Mouse (Mus musculus) lung, embryonic 14.5 days (tissue): Measurements from ENCODE around the gene Socs4. TPM values are rescaled to one million over a fixed set of nuclear protein-coding genes. Genes with fewer than 3 reads are reported as not detected.
A peak's percentile ranks its signal among the peaks of the same experiment; 100 is the strongest.

Source experiments
- ATAC-seq: fragments of 200-750 bp; cut with Nextera tagmentation; 2 replicates; pipeline ENCODE4 v1.8.0; 2017; ENCODE audit warnings: mild to moderate bottlenecking, moderate TSS enrichment, moderate library complexity; ENCODE audit not compliant: insufficient read depth
- DNase-seq: peaks from one replicate; pipeline ENCODE4 v3.0.0-alpha.2; 2015
- H3K27ac ChIP-seq: fragments of 300-500 bp; sonication (generic); 2 replicates; pipeline ENCODE4 v1.5.1; 2014; ENCODE audit warnings: low read depth, mild to moderate bottlenecking, moderate library complexity
- H3K27me3 ChIP-seq: fragments of 300-500 bp; sonication (generic); 2 replicates; pipeline ENCODE4 v1.6.1; 2014; ENCODE audit warnings: low read length, control low read depth; ENCODE audit not compliant: insufficient read depth
- H3K36me3 ChIP-seq: fragments of 300-500 bp; sonication (generic); 2 replicates; pipeline ENCODE4 v1.6.1; 2014; ENCODE audit warnings: control low read depth; ENCODE audit not compliant: insufficient read depth
- H3K4me1 ChIP-seq: fragments of 300-500 bp; sonication (generic); 2 replicates; pipeline ENCODE4 v1.6.1; 2014; ENCODE audit warnings: antibody characterized with exemption, control low read depth; ENCODE audit not compliant: insufficient read depth
- H3K4me2 ChIP-seq: fragments of 300-500 bp; sonication (generic); 2 replicates; pipeline ENCODE4 v1.6.1; 2014; ENCODE audit warnings: mild to moderate bottlenecking
- H3K4me3 ChIP-seq: fragments of 300-500 bp; sonication (generic); 2 replicates; pipeline ENCODE4 v1.5.1; 2014; ENCODE audit warnings: low read depth, low read length
- H3K9ac ChIP-seq: fragments of 300-500 bp; sonication (generic); 2 replicates; pipeline ENCODE4 v1.6.1; 2014
- H3K9me3 ChIP-seq: fragments of 300-500 bp; sonication (generic); 2 replicates; pipeline ENCODE4 v1.6.1; 2016; ENCODE audit warnings: low read depth, low read length, control low read depth
- CTCF ChIP-seq: IDR thresholded peaks from 2 replicates; pipeline ENCODE4 v1.5.1; 2016; ENCODE audit warnings: antibody characterized with exemption, low read depth
- WGBS: fragments of 180-500 bp; shearing (Covaris S2); extraction: QIAGEN DNeasy Blood & Tissue Kit; methylation state at CpG from one replicate; pipeline ENCODE4 v1.1.7; 2014; 5-methylcytosine and 5-hydroxymethylcytosine counted together
- polyA plus RNA-seq: library from polyadenylated mRNA; unstranded; fragments of >200 nt; fragmentation: Nextera tagmentation; extraction: Ambion mirVana; gene quantifications from 2 replicates; pipeline ENCODE4 v1.2.1, GENCODE M21; 2014

Socs4 gene
- polyA plus RNA-seq, 1 experiment from 2014 or later: 4.3 TPM

GRCm38 (mm10) chr14:47240600-47240999 is 36.1 kb upstream of the Socs4 start:
- Histone ChIP-seq H3K4me3 (no peak overlapping the region), H3K4me2 (no peak overlapping the region), H3K27me3 (no peaks in the 10 kb centered on the region), H3K27ac (no peak overlapping the region), H3K4me1 (no peaks in the 10 kb centered on the region), H3K36me3 (peaks cover 43% of the 10 kb centered on the region), H3K9ac (no peak overlapping the region), H3K9me3 (no peaks in the 10 kb centered on the region)
- ATAC-seq (no peak), DNase-seq (no peak)
- no peak for TF ChIP-seq CTCF
- WGBS: 88% methylated on average over 1 of the region's 1 CpGs

GRCm38 (mm10) chr14:47241046-47241445 is 35.7 kb upstream of the Socs4 start:
- H3K27ac ChIP-seq: no peak overlapping the region
- no peak for DNase-seq
- no peak overlapping the region for H3K9ac ChIP-seq
- peaks cover 46% of the 10 kb centered on the region for H3K36me3 ChIP-seq
- H3K27me3 ChIP-seq: no peaks in the 10 kb centered on the region
- no peaks in the 10 kb centered on the region for H3K9me3 ChIP-seq
- no peak overlapping the region for H3K4me3 ChIP-seq
- no peak overlapping the region for H3K4me2 ChIP-seq
- no peak for ATAC-seq
- WGBS: 84% methylated on average over 6 of the region's 6 CpGs
- no peak for TF ChIP-seq CTCF
- no peaks in the 10 kb centered on the region for H3K4me1 ChIP-seq

GRCm38 (mm10) chr14:47242753-47243152 is 34.0 kb upstream of the Socs4 start:
- TF ChIP-seq CTCF: no peak
- Histone ChIP-seq H3K4me1 (no peaks in the 10 kb centered on the region), H3K9me3 (no peaks in the 10 kb centered on the region), H3K4me2 (no peak overlapping the region), H3K36me3 (peaks cover 63% of the 10 kb centered on the region), H3K9ac (no peak overlapping the region), H3K27ac (no peak overlapping the region), H3K27me3 (no peaks in the 10 kb centered on the region), H3K4me3 (no peak overlapping the region)
- 17% methylated on average over 4 of the region's 4 CpGs for WGBS
- ATAC-seq (peak; percentile 65), DNase-seq (peak; percentile 72)

GRCm38 (mm10) chr14:47249839-47250238 is 26.9 kb upstream of the Socs4 start:
- Histone ChIP-seq H3K36me3 (peaks cover 70% of the 10 kb centered on the region), H3K4me1 (no peaks in the 10 kb centered on the region), H3K27ac (no peak overlapping the region), H3K4me3 (no peak overlapping the region), H3K9ac (no peak overlapping the region), H3K4me2 (no peak overlapping the region), H3K27me3 (no peaks in the 10 kb centered on the region), H3K9me3 (no peaks in the 10 kb centered on the region)
- no peak for TF ChIP-seq CTCF
- WGBS: 82% methylated on average over 6 of the region's 6 CpGs
- no peak for DNase-seq
- no peak for ATAC-seq

- no peak for TF ChIP-seq CTCF
- no peaks in the 10 kb centered on the region for H3K9me3 ChIP-seq
- WGBS: 91% methylated on average over 3 of the region's 3 CpGs
- peaks cover 80% of the 10 kb centered on the region for H3K36me3 ChIP-seq
- DNase-seq: no peak
- no peaks in the 10 kb centered on the region for H3K27me3 ChIP-seq
- H3K27ac ChIP-seq: no peak overlapping the region
- no peak for ATAC-seq
- no peaks in the 10 kb centered on the region for H3K4me1 ChIP-seq
- H3K4me2 ChIP-seq: no peak overlapping the region
- H3K4me3 ChIP-seq: no peak overlapping the region
- H3K9ac ChIP-seq: no peak overlapping the region
These were observed 11.9 kb upstream of the Socs4 start for GRCm38 (mm10) chr14:47264866-47265265.

GRCm38 (mm10) chr14:47265829-47266228 is 10.9 kb upstream of the Socs4 start:
- Histone ChIP-seq H3K9me3 (no peaks in the 10 kb centered on the region), H3K9ac (no peak overlapping the region), H3K4me3 (no peak overlapping the region), H3K27ac (no peak overlapping the region), H3K36me3 (peaks cover 80% of the 10 kb centered on the region), H3K4me2 (no peak overlapping the region), H3K4me1 (no peaks in the 10 kb centered on the region), H3K27me3 (no peaks in the 10 kb centered on the region)
- TF ChIP-seq CTCF: no peak
- no peak for ATAC-seq
- DNase-seq: no peak
- WGBS: 91% methylated on average over 8 of the region's 8 CpGs

GRCm38 (mm10) chr14:47269056-47269455 is 7.7 kb upstream of the Socs4 start:
- DNase-seq: no peak
- no peak overlapping the region for H3K9ac ChIP-seq
- H3K27me3 ChIP-seq: no peaks in the 10 kb centered on the region
- H3K9me3 ChIP-seq: no peaks in the 10 kb centered on the region
- no peak for TF ChIP-seq CTCF
- no peak for ATAC-seq
- no peak overlapping the region for H3K4me3 ChIP-seq
- peaks cover 90% of the 10 kb centered on the region for H3K36me3 ChIP-seq
- H3K4me2 ChIP-seq: no peak overlapping the region
- no peak overlapping the region for H3K27ac ChIP-seq
- H3K4me1 ChIP-seq: no peaks in the 10 kb centered on the region
- WGBS: 91% methylated on average over 4 of the region's 4 CpGs

GRCm38 (mm10) chr14:47269706-47270105 is 7.0 kb upstream of the Socs4 start:
- no peak overlapping the region for H3K4me2 ChIP-seq
- DNase-seq: no peak
- TF ChIP-seq CTCF: no peak
- H3K9ac ChIP-seq: no peak overlapping the region
- peaks cover 87% of the 10 kb centered on the region for H3K36me3 ChIP-seq
- no peak overlapping the region for H3K4me3 ChIP-seq
- no peak overlapping the region for H3K27ac ChIP-seq
- no peaks in the 10 kb centered on the region for H3K9me3 ChIP-seq
- no peaks in the 10 kb centered on the region for H3K27me3 ChIP-seq
- ATAC-seq: no peak
- 0 out of 2 replicates have a peak, but pooled peaks cover 1% of the 10 kb centered on the region for H3K4me1 ChIP-seq
- WGBS: 96% methylated on average over 2 of the region's 2 CpGs
